Mouse (Mus musculus) forebrain, postnatal 0 days (tissue): ENCODE data around the gene Gp1bb. TPM values are rescaled to one million over a fixed set of nuclear protein-coding genes. Genes with fewer than 3 reads are reported as not detected.

Experiments
- ATAC-seq: fragments of 200-750 bp; cut with Nextera tagmentation; 2 replicates; pipeline ENCODE4 v1.8.0; 2017; ENCODE audit warnings: mild to moderate bottlenecking, moderate library complexity
- DNase-seq: peaks from one replicate; pipeline ENCODE4 v3.0.0-alpha.2; 2015
- H3K27ac ChIP-seq: fragments of 300-500 bp; sonication (generic); 2 replicates; pipeline ENCODE4 v1.5.1; 2014; ENCODE audit warnings: low read depth, mild to moderate bottlenecking, antibody characterized with exemption, low read length, moderate library complexity, mixed read lengths
- H3K27me3 ChIP-seq: fragments of 300-500 bp; sonication (generic); 2 replicates; pipeline ENCODE4 v1.6.1; 2014; ENCODE audit warnings: mild to moderate bottlenecking, low read length, mixed read lengths; ENCODE audit not compliant: insufficient read depth
- H3K36me3 ChIP-seq: fragments of 300-500 bp; sonication (generic); 2 replicates; pipeline ENCODE4 v1.6.1; 2014; ENCODE audit warnings: mild to moderate bottlenecking, moderate library complexity; ENCODE audit not compliant: insufficient read depth
- H3K4me1 ChIP-seq: fragments of 300-500 bp; sonication (generic); 2 replicates; pipeline ENCODE4 v1.6.1; 2014; ENCODE audit warnings: antibody characterized with exemption; ENCODE audit not compliant: insufficient read depth
- H3K4me2 ChIP-seq: fragments of 300-500 bp; sonication (generic); 2 replicates; pipeline ENCODE4 v1.6.1; 2014; ENCODE audit warnings: low read depth, mild to moderate bottlenecking, moderate library complexity
- H3K4me3 ChIP-seq: fragments of 300-500 bp; sonication (generic); 2 replicates; pipeline ENCODE4 v1.5.1; 2014; ENCODE audit warnings: low read depth, low read length, mixed read lengths
- H3K9ac ChIP-seq: fragments of 300-500 bp; sonication (generic); 2 replicates; pipeline ENCODE4 v1.6.1; 2014; ENCODE audit warnings: mild to moderate bottlenecking
- H3K9me3 ChIP-seq: fragments of 300-500 bp; sonication (generic); 2 replicates; pipeline ENCODE4 v1.6.1; 2016; ENCODE audit warnings: low read length
- CTCF ChIP-seq: sonication (generic); IDR thresholded peaks from 2 replicates; pipeline ENCODE4 v1.5.1; 2016; ENCODE audit warnings: antibody characterized with exemption, control low read depth, low read depth
- WGBS: fragments of 180-500 bp; shearing (Covaris S2); extraction: QIAGEN DNeasy Blood & Tissue Kit; methylation state at CpG from one replicate; pipeline ENCODE4 v1.1.7; 2014; 5-methylcytosine and 5-hydroxymethylcytosine counted together
- polyA plus RNA-seq: library from polyadenylated mRNA; unstranded; fragments of >200 nt; fragmentation: Nextera tagmentation; extraction: Ambion mirVana; gene quantifications from 2 replicates; pipeline ENCODE4 v1.2.1, GENCODE M21; 2015
- total RNA-seq: library from RNA; depleted of rRNA; stranded (reverse); fragments of >200 nt; gene quantifications from 2 replicates; pipeline ENCODE4 v1.2.3, GENCODE M21; 2014; rRNA removed

Gene Gp1bb
- total and polyA plus RNA-seq, 2 experiments from 2014 or later = 9.4 to 34.1 TPM

- no peaks in the 10 kb centered on the region for H3K36me3 ChIP-seq
- H3K27me3 ChIP-seq = peaks cover 73% of the 10 kb centered on the region
- H3K27ac ChIP-seq = no peak overlapping the region
- H3K9me3 ChIP-seq = no peaks in the 10 kb centered on the region
- TF ChIP-seq CTCF = no peak; the same call in 1 of the 2 replicates
- H3K4me3 ChIP-seq = peak overlapping the region; percentile 40
- no peak for DNase-seq
- 2% methylated on average over 60 of the region's 66 CpGs for WGBS
- H3K9ac ChIP-seq = peak overlapping the region; percentile 41
- H3K4me2 ChIP-seq = peak overlapping the region; percentile 68
- peak; percentile 52 for ATAC-seq
- H3K4me1 ChIP-seq = peaks cover 5% of the 10 kb centered on the region; the same call in 1 of the 2 replicates
Observed at GRCm38 (mm10) chr16:18581623-18582205, 40.5 kb downstream of the Gp1bb start.

- ATAC-seq = no peak
- peak overlapping the region; percentile 40 for H3K4me3 ChIP-seq
- no peaks in the 10 kb centered on the region for H3K9me3 ChIP-seq
- WGBS = 4% methylated on average over 20 of the region's 21 CpGs
- no peak overlapping the region for H3K27ac ChIP-seq
- no peaks in the 10 kb centered on the region for H3K4me1 ChIP-seq
- no peak for TF ChIP-seq CTCF
- no peak for DNase-seq
- no peak overlapping the region for H3K9ac ChIP-seq
- H3K36me3 ChIP-seq = no peaks in the 10 kb centered on the region
- H3K27me3 ChIP-seq = peaks cover 68% of the 10 kb centered on the region
- peak overlapping the region; percentile 68 for H3K4me2 ChIP-seq
Observed at GRCm38 (mm10) chr16:18581050-18581622, 41.1 kb downstream of the Gp1bb start.

GRCm38 (mm10) chr16:18580389-18580788, 41.8 kb downstream of the Gp1bb start:
- Histone ChIP-seq H3K27ac (no peak overlapping the region), H3K4me2 (no peak overlapping the region), H3K27me3 (peaks cover 61% of the 10 kb centered on the region), H3K9me3 (no peaks in the 10 kb centered on the region), H3K9ac (no peak overlapping the region), H3K36me3 (no peaks in the 10 kb centered on the region), H3K4me1 (no peaks in the 10 kb centered on the region), H3K4me3 (no peak overlapping the region)
- TF ChIP-seq CTCF = no peak
- DNase-seq (no peak), ATAC-seq (no peak)
- 22% methylated on average over 2 of the region's 2 CpGs for whole genome bisulfite sequencing

- ATAC-seq (no peak), DNase-seq (no peak)
- H3K4me3 ChIP-seq = no peak overlapping the region
- peaks cover 34% of the 10 kb centered on the region for H3K27me3 ChIP-seq
- no peaks in the 10 kb centered on the region for H3K9me3 ChIP-seq
- no peak overlapping the region for H3K4me2 ChIP-seq
- H3K27ac ChIP-seq = no peak overlapping the region
- TF ChIP-seq CTCF = no peak
- no peaks in the 10 kb centered on the region for H3K36me3 ChIP-seq
- H3K4me1 ChIP-seq = no peaks in the 10 kb centered on the region
- WGBS = 16% methylated on average over 5 of the region's 5 CpGs
- H3K9ac ChIP-seq = no peak overlapping the region
Observed at GRCm38 (mm10) chr16:18577599-18578160, 44.5 kb downstream of the Gp1bb start.

- no peaks in the 10 kb centered on the region for H3K36me3 ChIP-seq
- H3K27me3 ChIP-seq = peaks cover 28% of the 10 kb centered on the region
- DNase-seq (no peak), ATAC-seq (no peak)
- no peak for TF ChIP-seq CTCF
- WGBS = 36% methylated on average over 3 of the region's 3 CpGs
- no peaks in the 10 kb centered on the region for H3K4me1 ChIP-seq
- no peak overlapping the region for H3K4me3 ChIP-seq
- no peak overlapping the region for H3K27ac ChIP-seq
- H3K9ac ChIP-seq = no peak overlapping the region
- H3K4me2 ChIP-seq = no peak overlapping the region
- H3K9me3 ChIP-seq = no peaks in the 10 kb centered on the region
Observed at GRCm38 (mm10) chr16:18577071-18577470, 45.1 kb downstream of the Gp1bb start.

- H3K4me3 ChIP-seq = no peak overlapping the region
Observed at GRCm38 (mm10) chr16:18574196-18574595, 48.0 kb downstream of the Gp1bb start.

More at GRCm38 (mm10) chr16:18574196-18574595, 48.0 kb downstream of the Gp1bb start:
- Histone ChIP-seq H3K27ac (no peak overlapping the region), H3K4me1 (no peaks in the 10 kb centered on the region), H3K27me3 (no peaks in the 10 kb centered on the region), H3K9me3 (no peaks in the 10 kb centered on the region), H3K9ac (no peak overlapping the region), H3K36me3 (no peaks in the 10 kb centered on the region), H3K4me2 (no peak overlapping the region)
- TF ChIP-seq CTCF = no peak
- no peak for DNase-seq
- no peak for ATAC-seq
- 74% methylated on average over 8 of the region's 8 CpGs for WGBS

Other genes starting within 250 kb of the Gp1bb start
- gene Txnrd2, start 196.0 kb downstream of the Gp1bb start, total RNA-seq = 9.7 and 11.5 TPM in 2 replicates
- 28.0 and 34.4 TPM in 2 replicates for gene Txnrd2, start 196.0 kb downstream of the Gp1bb start, polyA plus RNA-seq
- gene Comt, start 195.6 kb downstream of the Gp1bb start, total RNA-seq = 65.6 and 68.4 TPM in 2 replicates
- 79.9 and 105 TPM in 2 replicates for gene Comt, start 195.6 kb downstream of the Gp1bb start, polyA plus RNA-seq
- gene Gnb1l, start 123.7 kb downstream of the Gp1bb start, total RNA-seq = 12.3 and 13.0 TPM in 2 replicates
- gene Gnb1l, start 123.7 kb downstream of the Gp1bb start, polyA plus RNA-seq = 16.9 and 20.7 TPM in 2 replicates
- 3.8 and 7.7 TPM in 2 replicates for gene Rtl10, start 123.5 kb downstream of the Gp1bb start, total RNA-seq
- 2.5 and 2.9 TPM in 2 replicates for gene Rtl10, start 123.5 kb downstream of the Gp1bb start, polyA plus RNA-seq
- 0.71 and 1.2 TPM in 2 replicates for gene Tbx1, start 31.7 kb downstream of the Gp1bb start, total RNA-seq
- gene Tbx1, start 31.7 kb downstream of the Gp1bb start, polyA plus RNA-seq = 0.70 and 0.90 TPM in 2 replicates
- gene Gm49601, start 4.0 kb upstream of the Gp1bb start, total RNA-seq = 32.7 and 33.4 TPM in 2 replicates
- 3.6 and 4.9 TPM in 2 replicates for gene Gm49601, start 4.0 kb upstream of the Gp1bb start, polyA plus RNA-seq
- gene Sept5, start 7.6 kb upstream of the Gp1bb start, total RNA-seq = 372 and 373 TPM in 2 replicates
- 265 and 267 TPM in 2 replicates for gene Sept5, start 7.6 kb upstream of the Gp1bb start, polyA plus RNA-seq
- gene Cldn5, start 154.4 kb upstream of the Gp1bb start, total RNA-seq = 153 and 182 TPM in 2 replicates
- 126 and 137 TPM in 2 replicates for gene Cldn5, start 154.4 kb upstream of the Gp1bb start, polyA plus RNA-seq
- 70.3 and 73.9 TPM in 2 replicates for gene Ufd1, start 189.4 kb upstream of the Gp1bb start, total RNA-seq
- gene Ufd1, start 189.4 kb upstream of the Gp1bb start, polyA plus RNA-seq = 124 and 134 TPM in 2 replicates
- 7.0 and 11.7 TPM in 2 replicates for gene Cdc45, start 189.6 kb upstream of the Gp1bb start, total RNA-seq
- gene Cdc45, start 189.6 kb upstream of the Gp1bb start, polyA plus RNA-seq = 5.5 and 6.4 TPM in 2 replicates
- 21.2 and 25.6 TPM in 2 replicates for gene 2510002D24Rik, start 214.2 kb upstream of the Gp1bb start, total RNA-seq
- gene 2510002D24Rik, start 214.2 kb upstream of the Gp1bb start, polyA plus RNA-seq = 16.9 and 44.1 TPM in 2 replicates
- gene Gm28539, start 214.2 kb upstream of the Gp1bb start, total RNA-seq = not detected in 2 replicates
- not detected in 2 replicates for gene Gm28539, start 214.2 kb upstream of the Gp1bb start, polyA plus RNA-seq